In the genomic region with DNA sequence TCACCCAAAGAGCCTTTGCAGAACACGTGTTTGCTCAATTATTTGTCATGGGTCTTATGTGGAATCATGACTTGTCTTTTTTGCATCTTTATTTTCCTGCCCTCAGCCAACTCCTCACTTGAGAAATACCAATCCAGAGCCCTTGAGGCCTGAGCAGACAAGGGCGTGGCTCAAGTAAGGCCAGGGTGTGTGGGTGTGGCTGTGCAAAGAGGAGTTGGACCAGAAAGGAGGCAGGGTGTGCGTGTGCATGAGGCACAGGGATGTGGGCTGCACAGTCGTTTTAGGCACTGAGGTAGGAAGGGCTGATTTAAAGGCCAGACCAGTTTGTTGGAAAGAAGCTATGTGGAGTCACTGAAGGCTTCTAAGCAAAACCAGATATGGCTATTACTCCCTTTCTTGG, we compare ENCODE assay signal across 15 mouse cellular contexts.
A peak's percentile ranks its signal among the peaks of the same experiment; 100 is the strongest.
DNase-seq lines count a peak whose midpoint lies in the region; ATAC-seq and TF ChIP-seq lines count a peak whose summit lies in the region.
"Had no signal": no experiment of that assay in that cellular context is flagged by ENCODE, and none has a peak within 500 bp of the region (broad histone marks: within the 10 kb centered on the region; RNA-seq: fewer than 3 reads in every experiment).

No protein-coding gene starts in this region.

- H3K79me2 ChIP-seq in MEL (ENCODE audit: control insufficient read depth, insufficient read depth, low read length, poor library complexity), result no peaks in the 10 kb centered on the region

- H3K9ac ChIP-seq in lung, embryonic 16.5 days (ENCODE audit: low read length), result no peak overlapping the region
- no peak overlapping the region for H3K9ac ChIP-seq in MEL (ENCODE audit: control insufficient read depth, low read depth, low read length, poor library complexity, severe bottlenecking)
- H3K9ac ChIP-seq in forebrain, embryonic 16.5 days (replicated peaks; ENCODE audit: low read depth, low read length), result no peak overlapping the region
- H3K9ac ChIP-seq: embryonic facial prominence, embryonic 15.5 days; limb, embryonic 15.5 days had no signal

- peaks cover 2% of the 10 kb centered on the region; the same call in 1 of the 2 replicates for H3K9me3 ChIP-seq in lung, embryonic 16.5 days (ENCODE audit: control insufficient read depth, low read length)
- H3K9me3 ChIP-seq in MEL (replicated peaks; ENCODE audit: insufficient read depth, low read length), result no peaks in the 10 kb centered on the region
- no peaks in the 10 kb centered on the region for H3K9me3 ChIP-seq in forebrain, embryonic 16.5 days (ENCODE audit: control insufficient read depth, low read length)
- H3K9me3 ChIP-seq: embryonic facial prominence, embryonic 15.5 days; limb, embryonic 15.5 days had no signal

- TF ChIP-seq RAD21 in MEL (IDR thresholded peaks at IDR 0.05; ENCODE audit: low read depth, low read length), result no peak

- 72% methylated on average over 4 of the region's 4 CpGs for WGBS in lung, embryonic 16.5 days
- 61% methylated on average over 4 of the region's 4 CpGs for WGBS in forebrain, embryonic 16.5 days

- no peak for DNase-seq in lung, postnatal 14 days
- peak; percentile 32 for DNase-seq in MEL (ENCODE audit: low read depth, low spot score)
- DNase-seq in cerebellum, postnatal 4 days (ENCODE audit: low spot score in 2 of 2), result no peak
- no peak for DNase-seq in thymus, postnatal 14 days
- DNase-seq in urinary bladder, postnatal 25 days (ENCODE audit: low spot score), result no peak
- DNase-seq: adrenal gland, postnatal 14 days; heart, adult 18-20 months; lung, postnatal 10 days; thymus, adult 2 months had no signal

- H3K36me3 ChIP-seq in lung, embryonic 16.5 days (ENCODE audit: control insufficient read depth, insufficient read depth, low read length), result no peaks in the 10 kb centered on the region
- H3K36me3 ChIP-seq in MEL (ENCODE audit: control insufficient read depth in 1 of 2, insufficient read depth in 2 of 2, low read length in 2 of 2), result no peaks in the 10 kb centered on the region
- H3K36me3 ChIP-seq in forebrain, embryonic 16.5 days (ENCODE audit: control insufficient read depth, insufficient read depth), result no peaks in the 10 kb centered on the region
- H3K36me3 ChIP-seq: embryonic facial prominence, embryonic 15.5 days; limb, embryonic 15.5 days had no signal

- no peaks in the 10 kb centered on the region for H3K4me1 ChIP-seq in lung, embryonic 16.5 days (replicated peaks; ENCODE audit: control insufficient read depth, insufficient read depth, low read length)
- no peaks in the 10 kb centered on the region for H3K4me1 ChIP-seq in MEL (ENCODE audit: control insufficient read depth in 1 of 2, insufficient read depth in 2 of 2, low read length in 2 of 2)
- H3K4me1 ChIP-seq in forebrain, embryonic 16.5 days (replicated peaks; ENCODE audit: control insufficient read depth, insufficient read depth, low read length), result peaks cover 3% of the 10 kb centered on the region
- H3K4me1 ChIP-seq: embryonic facial prominence, embryonic 15.5 days; limb, embryonic 15.5 days had no signal

- TF ChIP-seq POLR2A in MEL (IDR thresholded peaks at IDR 0.05; ENCODE audit: control insufficient read depth in 1 of 2, insufficient read depth in 1 of 2, low read depth in 1 of 2, low read length in 2 of 2, poor library complexity in 1 of 2), result no peak

- no peak for TF ChIP-seq EP300 in MEL (IDR thresholded peaks at IDR 0.05; ENCODE audit: low read depth in 1 of 2, low read length in 2 of 2)

- no peak overlapping the region for H3K4me2 ChIP-seq in lung, embryonic 16.5 days (ENCODE audit: low read depth, low read length)
- no peak overlapping the region for H3K4me2 ChIP-seq in forebrain, embryonic 16.5 days (ENCODE audit: low read length)
- H3K4me2 ChIP-seq: embryonic facial prominence, embryonic 15.5 days; limb, embryonic 15.5 days had no signal

- H3K27ac ChIP-seq in lung, embryonic 16.5 days (ENCODE audit: low read length), result no peak overlapping the region
- no peak overlapping the region for H3K27ac ChIP-seq in MEL (ENCODE audit: control insufficient read depth, low read depth, low read length)
- peak overlapping the region; percentile 65 for H3K27ac ChIP-seq in forebrain, embryonic 16.5 days (ENCODE audit: low read length)
- H3K27ac ChIP-seq: embryonic facial prominence, embryonic 15.5 days; kidney, postnatal 0 days; limb, embryonic 15.5 days had no signal

- H3K4me3 ChIP-seq in lung, embryonic 16.5 days (ENCODE audit: low read length), result no peak overlapping the region
- no peak overlapping the region for H3K4me3 ChIP-seq in MEL (ENCODE audit: control insufficient read depth in 1 of 2, insufficient read depth in 1 of 2, low read depth in 2 of 2, low read length in 2 of 2)
- no peak overlapping the region for H3K4me3 ChIP-seq in forebrain, embryonic 16.5 days (replicated peaks; ENCODE audit: low read length)
- H3K4me3 ChIP-seq: embryonic facial prominence, embryonic 15.5 days; limb, embryonic 15.5 days had no signal

- no peak for TF ChIP-seq CTCF in MEL (IDR thresholded peaks at IDR 0.05 in 2 of 3, conservative IDR thresholded peaks at IDR 0.05 in 1 of 3; ENCODE audit: control insufficient read depth in 1 of 3, insufficient read depth in 1 of 3, low read depth in 2 of 3, low read length in 3 of 3, poor library complexity in 1 of 3, severe bottlenecking in 1 of 3)

- peak; percentile 31; the same call in 1 of the 2 replicates for ATAC-seq in lung, embryonic 16.5 days (ENCODE audit: low read depth)
- peak; percentile 65 for ATAC-seq in forebrain, embryonic 16.5 days
- ATAC-seq in megakaryocyte-erythroid progenitor cell, adult 5-6 weeks (replicated peaks; ENCODE audit: low FRiP score, low TSS enrichment, poor library complexity, severe bottlenecking), result peak; percentile 63; the same call in 1 of the 2 replicates

- H3K27me3 ChIP-seq in lung, embryonic 16.5 days (ENCODE audit: control insufficient read depth, insufficient read depth, low read depth, low read length), result no peaks in the 10 kb centered on the region
- no peaks in the 10 kb centered on the region for H3K27me3 ChIP-seq in MEL (ENCODE audit: control insufficient read depth in 1 of 2, insufficient read depth in 2 of 2, low read length in 2 of 2)
- no peaks in the 10 kb centered on the region for H3K27me3 ChIP-seq in forebrain, embryonic 16.5 days (replicated peaks; ENCODE audit: control insufficient read depth, insufficient read depth, low read length)
- H3K27me3 ChIP-seq: embryonic facial prominence, embryonic 15.5 days; limb, embryonic 15.5 days had no signal

TF ChIP-seq in MEL, 35 proteins besides CTCF, POLR2A, EP300 and RAD21:
- no peak for TF ChIP-seq ZC3H11A (IDR thresholded peaks at IDR 0.05; ENCODE audit: low read depth, low read length)
- no peak for TF ChIP-seq TBP (IDR thresholded peaks at IDR 0.05; ENCODE audit: low read depth, low read length)
- no peak for TF ChIP-seq USF1 (IDR thresholded peaks at IDR 0.05; ENCODE audit: low read depth, low read length)
- no peak for TF ChIP-seq MAZ (IDR thresholded peaks at IDR 0.05; ENCODE audit: low read depth, low read length)
- TF ChIP-seq CHD2 (IDR thresholded peaks at IDR 0.05; ENCODE audit: low read length), result no peak
- no peak for TF ChIP-seq E2F4 (IDR thresholded peaks at IDR 0.05; ENCODE audit: borderline replicate concordance, low read depth, low read length)
- TF ChIP-seq MXI1 (IDR thresholded peaks at IDR 0.05; ENCODE audit: low read depth, low read length), result no peak
- TF ChIP-seq HCFC1 (IDR thresholded peaks at IDR 0.05; ENCODE audit: low read depth, low read length), result no peak
- no peak for TF ChIP-seq MYC (IDR thresholded peaks at IDR 0.05; ENCODE audit: low read depth, low read length)
- no peak for TF ChIP-seq TAL1 (IDR thresholded peaks at IDR 0.05; ENCODE audit: low read length)
- no peak for TF ChIP-seq ZNF384 (IDR thresholded peaks at IDR 0.05; ENCODE audit: low read depth, low read length)
- no peak for TF ChIP-seq MAFK (IDR thresholded peaks at IDR 0.05; ENCODE audit: borderline replicate concordance, low read depth, low read length)
- TF ChIP-seq MYB (IDR thresholded peaks at IDR 0.05; ENCODE audit: low read depth, low read length), result no peak
